Mouse (Mus musculus) embryonic fibroblast, embryonic 13.5 days (primary cell): ENCODE results near the gene 4930556J24Rik.

Source experiments
- CTCF ChIP-seq: IDR thresholded peaks from 2 replicates; pipeline ENCODE4 v1.5.1; 2011; ENCODE audit warnings: mild to moderate bottlenecking, control low read depth, low read length, moderate library complexity, borderline replicate concordance; ENCODE audit not compliant: insufficient read depth
- POLR2A ChIP-seq: IDR thresholded peaks from 2 replicates; pipeline ENCODE4 v1.6.1; 2011; ENCODE audit warnings: low read depth, mild to moderate bottlenecking, control low read depth, low read length, moderate library complexity

- TF ChIP-seq POLR2A (no peak), CTCF (no peak)
These were observed 82.6 kb downstream of the 4930556J24Rik start for GRCm38 (mm10) chr11:3893970-3894369.
